Mouse (Mus musculus) spleen, postnatal 10 days (tissue): Measurements from ENCODE around the gene Apobr.

Experiments
- DNase-seq, 2 experiments: peaks; one replicate each; pipeline ENCODE4 v3.0.0; 2021 to 2022; ENCODE audit warnings: low spot score in 2 of 2

The Apobr gene

GRCm38 (mm10) chr7:126598919-126599318 lies 14.2 kb downstream of the Apobr start:
- DNase-seq = no peak

GRCm38 (mm10) chr7:126601896-126602295 lies 17.2 kb downstream of the Apobr start:
- no peak for DNase-seq

- DNase-seq = no peak
These were observed 17.9 kb downstream of the Apobr start for GRCm38 (mm10) chr7:126602650-126603049.

GRCm38 (mm10) chr7:126606611-126607010 lies 21.9 kb downstream of the Apobr start:
- no peak for DNase-seq

GRCm38 (mm10) chr7:126607064-126607463 lies 22.3 kb downstream of the Apobr start:
- DNase-seq = no peak

- no peak for DNase-seq
These were observed 23.1 kb downstream of the Apobr start for GRCm38 (mm10) chr7:126607796-126608195.

GRCm38 (mm10) chr7:126612736-126613135 lies 28.0 kb downstream of the Apobr start:
- DNase-seq = no peak

- DNase-seq = no peak
These were observed 32.0 kb downstream of the Apobr start for GRCm38 (mm10) chr7:126616707-126617106.

- DNase-seq = no peak
These were observed 35.0 kb downstream of the Apobr start for GRCm38 (mm10) chr7:126619559-126620275.

GRCm38 (mm10) chr7:126621452-126622359 lies 37.0 kb downstream of the Apobr start:
- DNase-seq = no peak

- no peak for DNase-seq
These were observed 38.6 kb downstream of the Apobr start for GRCm38 (mm10) chr7:126623381-126623780.

GRCm38 (mm10) chr7:126624774-126625173 lies 40.0 kb downstream of the Apobr start:
- DNase-seq = no peak

GRCm38 (mm10) chr7:126625369-126625768 lies 40.6 kb downstream of the Apobr start:
- peak in 1 of 2 experiments; percentile 27 for DNase-seq

- DNase-seq = no peak
These were observed 41.3 kb downstream of the Apobr start for GRCm38 (mm10) chr7:126625807-126626600.

- no peak for DNase-seq
These were observed 43.4 kb downstream of the Apobr start for GRCm38 (mm10) chr7:126628111-126628510.

GRCm38 (mm10) chr7:126629915-126630314 lies 45.2 kb downstream of the Apobr start:
- DNase-seq = no peak

GRCm38 (mm10) chr7:126630824-126631518 lies 46.2 kb downstream of the Apobr start, which contains the start of gene Nupr1:
Nupr1 (minus strand) TSS chr7:126630861.
- no peak for DNase-seq

- no peak for DNase-seq
These were observed 47.7 kb downstream of the Apobr start for GRCm38 (mm10) chr7:126632478-126632877.

- no peak for DNase-seq
These were observed 50.6 kb downstream of the Apobr start for GRCm38 (mm10) chr7:126635375-126635774.

- DNase-seq = peak in 1 of 2 experiments; percentile 48
These were observed 52.2 kb downstream of the Apobr start for GRCm38 (mm10) chr7:126636733-126637520.
